Mouse (Mus musculus): Measurements from ENCODE around the gene Sik2. TPM values are rescaled to one million over a fixed set of nuclear protein-coding genes. Genes with fewer than 3 reads are reported as not detected.
A peak's percentile ranks its signal among the peaks of the same experiment; 100 is the strongest.

Sik2 gene
- polyA plus RNA-seq, 1 experiment from 2014 or later, result 9.2 TPM

DNA sequence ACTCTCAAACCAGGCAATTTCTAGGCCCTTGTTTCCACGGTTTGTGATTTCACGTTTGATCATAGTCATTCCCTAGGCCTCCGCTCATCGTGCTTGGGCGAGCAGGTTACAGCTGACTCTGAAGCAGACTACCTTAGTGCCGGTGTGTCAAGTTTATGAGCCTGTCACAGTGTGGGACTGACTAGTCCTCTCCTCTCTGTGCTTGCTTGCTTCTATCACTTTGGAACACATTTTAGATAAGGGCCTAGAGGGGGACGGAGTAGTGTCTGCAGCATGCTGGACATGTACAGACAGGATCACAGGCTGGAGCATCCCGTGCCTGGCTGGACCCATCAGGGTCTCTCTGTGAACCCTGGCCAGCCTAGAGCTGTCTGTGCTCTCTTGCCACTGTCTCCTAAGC lies 154.5 kb downstream of the Sik2 start:
- H3K4me3 ChIP-seq (ENCODE audit: low read depth, low read length), result no peak overlapping the region
- no peaks in the 10 kb centered on the region for H3K27me3 ChIP-seq (replicated peaks; ENCODE audit: control insufficient read depth, insufficient read depth, low read length)
- H3K4me1 ChIP-seq (replicated peaks; ENCODE audit: control insufficient read depth, insufficient read depth, low read length), result 0 out of 2 replicates have a peak, but pooled peaks cover 7% of the 10 kb centered on the region
- no peaks in the 10 kb centered on the region for H3K9me3 ChIP-seq (ENCODE audit: control insufficient read depth)
- H3K36me3 ChIP-seq (ENCODE audit: control insufficient read depth, insufficient read depth), result no peaks in the 10 kb centered on the region
- no peak for TF ChIP-seq CTCF (IDR thresholded peaks at IDR 0.05; ENCODE audit: low read depth)
- 44% methylated on average over 8 of the region's 8 CpGs for WGBS
- peak overlapping the region; percentile 15; the same call in 1 of the 2 replicates for H3K27ac ChIP-seq (ENCODE audit: low read depth, low read length)
- H3K9ac ChIP-seq (ENCODE audit: low read depth, low read length), result no peak overlapping the region
- ATAC-seq, result no peak
- H3K4me2 ChIP-seq (replicated peaks; ENCODE audit: low read depth), result peak overlapping the region; percentile 6

DNA sequence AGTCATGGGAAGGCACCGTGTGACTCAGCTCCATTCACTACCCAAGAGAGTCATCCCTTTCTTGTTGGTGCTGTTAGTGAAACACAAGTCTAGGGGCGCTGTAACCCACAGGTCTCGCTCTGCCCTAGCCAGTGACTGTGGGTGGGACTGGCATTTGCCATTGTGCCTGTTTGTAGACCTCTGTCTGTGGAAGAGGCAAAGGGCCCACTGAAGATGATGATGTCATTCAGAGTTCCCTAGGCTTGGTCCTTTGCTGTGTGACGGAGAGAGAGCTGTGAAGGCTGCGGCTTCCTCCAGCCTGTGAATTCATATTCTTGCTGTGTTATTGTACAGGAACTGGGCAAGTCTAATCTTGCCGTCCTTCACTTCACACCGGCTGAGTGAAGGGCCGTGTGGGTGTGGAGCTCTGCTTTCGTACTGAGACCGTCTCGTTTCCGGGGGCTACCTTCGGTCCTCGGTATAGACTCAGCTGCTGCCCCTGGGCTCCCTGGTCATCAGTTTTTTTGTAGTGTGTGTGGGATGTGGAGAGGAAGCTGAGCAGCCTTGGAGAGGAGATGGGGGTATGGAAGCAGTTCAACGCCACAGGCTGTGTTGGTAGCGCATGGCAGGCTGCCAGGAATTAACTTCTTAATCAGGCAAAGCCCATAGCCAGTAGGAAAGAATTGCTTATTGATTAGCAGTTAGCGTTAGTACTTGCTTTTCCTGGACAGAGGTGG lies 156.1 kb downstream of the Sik2 start:
- no peak overlapping the region for H3K4me3 ChIP-seq (ENCODE audit: low read depth, low read length)
- H3K36me3 ChIP-seq (ENCODE audit: control insufficient read depth, insufficient read depth), result no peaks in the 10 kb centered on the region
- 61% methylated on average over 17 of the region's 17 CpGs for WGBS
- no peak overlapping the region; the same call in 1 of the 2 replicates for H3K4me2 ChIP-seq (replicated peaks; ENCODE audit: low read depth)
- 0 out of 2 replicates have a peak, but pooled peaks cover 7% of the 10 kb centered on the region for H3K4me1 ChIP-seq (replicated peaks; ENCODE audit: control insufficient read depth, insufficient read depth, low read length)
- ATAC-seq, result no peak
- TF ChIP-seq CTCF (IDR thresholded peaks at IDR 0.05; ENCODE audit: low read depth), result 0 out of 2 replicates have a peak, but pooled peaks have one; percentile 9
- no peak overlapping the region for H3K27ac ChIP-seq (ENCODE audit: low read depth, low read length)
- H3K9ac ChIP-seq (ENCODE audit: low read depth, low read length), result no peak overlapping the region
- H3K27me3 ChIP-seq (replicated peaks; ENCODE audit: control insufficient read depth, insufficient read depth, low read length), result no peaks in the 10 kb centered on the region
- H3K9me3 ChIP-seq (ENCODE audit: control insufficient read depth), result no peaks in the 10 kb centered on the region

DNA sequence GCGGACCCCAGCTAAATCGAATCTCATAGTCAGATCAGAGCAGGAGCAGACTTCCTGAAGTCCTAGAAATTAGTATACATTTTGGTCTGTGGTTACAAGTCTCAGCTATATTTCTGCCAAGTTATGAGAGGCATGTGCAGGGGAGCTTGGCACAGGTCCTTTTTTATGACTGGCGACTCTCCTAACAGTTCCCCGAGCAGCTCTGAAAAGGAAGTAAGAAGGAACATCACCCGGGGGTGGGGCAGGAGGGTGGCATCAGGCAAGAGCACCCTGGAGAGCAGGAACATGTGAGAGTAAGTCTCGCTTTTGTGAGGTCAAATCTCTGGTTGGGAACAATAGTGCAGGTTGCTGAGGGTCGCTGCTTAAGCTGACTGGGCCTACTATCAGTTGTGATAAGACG lies 158.2 kb downstream of the Sik2 start:
- Histone ChIP-seq H3K36me3 (ENCODE audit: control insufficient read depth, insufficient read depth) (no peaks in the 10 kb centered on the region), H3K9me3 (ENCODE audit: control insufficient read depth) (no peaks in the 10 kb centered on the region), H3K4me3 (ENCODE audit: low read depth, low read length) (no peak overlapping the region), H3K9ac (ENCODE audit: low read depth, low read length) (no peak overlapping the region), H3K27me3 (replicated peaks; ENCODE audit: control insufficient read depth, insufficient read depth, low read length) (no peaks in the 10 kb centered on the region), H3K4me2 (replicated peaks; ENCODE audit: low read depth) (peak overlapping the region; percentile 51), H3K4me1 (replicated peaks; ENCODE audit: control insufficient read depth, insufficient read depth, low read length) (0 out of 2 replicates have a peak, but pooled peaks cover 13% of the 10 kb centered on the region), H3K27ac (ENCODE audit: low read depth, low read length) (no peak overlapping the region)
- TF ChIP-seq CTCF (IDR thresholded peaks at IDR 0.05; ENCODE audit: low read depth), result no peak
- 22% methylated on average over 8 of the region's 8 CpGs for whole genome bisulfite sequencing
- ATAC-seq, result no peak

DNA sequence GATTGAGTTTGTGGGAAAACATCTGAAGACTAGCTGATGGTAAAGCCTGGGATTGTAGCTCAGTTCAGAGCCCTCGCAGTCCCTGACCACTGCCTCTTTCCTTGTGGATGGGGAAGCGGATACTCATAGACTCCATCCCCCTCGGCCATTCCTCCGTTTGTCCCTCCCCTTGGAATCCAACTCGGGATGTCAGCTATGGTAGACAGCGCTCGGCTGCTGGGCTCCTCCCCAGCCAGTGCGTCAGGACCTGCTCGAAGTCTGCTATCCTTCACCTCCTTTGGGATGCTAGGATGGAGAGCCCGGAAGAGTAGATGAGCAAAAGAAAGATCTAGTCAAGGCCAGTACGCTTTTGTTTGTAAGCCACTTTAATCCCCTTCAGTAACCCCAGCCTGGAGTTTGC lies 158.6 kb downstream of the Sik2 start:
- Histone ChIP-seq H3K27ac (ENCODE audit: low read depth, low read length) (no peak overlapping the region), H3K36me3 (ENCODE audit: control insufficient read depth, insufficient read depth) (no peaks in the 10 kb centered on the region), H3K4me3 (ENCODE audit: low read depth, low read length) (peak overlapping the region; percentile 6; the same call in 1 of the 2 replicates), H3K27me3 (replicated peaks; ENCODE audit: control insufficient read depth, insufficient read depth, low read length) (no peaks in the 10 kb centered on the region), H3K4me1 (replicated peaks; ENCODE audit: control insufficient read depth, insufficient read depth, low read length) (0 out of 2 replicates have a peak, but pooled peaks cover 16% of the 10 kb centered on the region), H3K9ac (ENCODE audit: low read depth, low read length) (no peak overlapping the region), H3K9me3 (ENCODE audit: control insufficient read depth) (no peaks in the 10 kb centered on the region), H3K4me2 (replicated peaks; ENCODE audit: low read depth) (peak overlapping the region; percentile 51)
- no peak for TF ChIP-seq CTCF (IDR thresholded peaks at IDR 0.05; ENCODE audit: low read depth)
- no peak for ATAC-seq
- WGBS, result 14% methylated on average over 11 of the region's 11 CpGs

DNA sequence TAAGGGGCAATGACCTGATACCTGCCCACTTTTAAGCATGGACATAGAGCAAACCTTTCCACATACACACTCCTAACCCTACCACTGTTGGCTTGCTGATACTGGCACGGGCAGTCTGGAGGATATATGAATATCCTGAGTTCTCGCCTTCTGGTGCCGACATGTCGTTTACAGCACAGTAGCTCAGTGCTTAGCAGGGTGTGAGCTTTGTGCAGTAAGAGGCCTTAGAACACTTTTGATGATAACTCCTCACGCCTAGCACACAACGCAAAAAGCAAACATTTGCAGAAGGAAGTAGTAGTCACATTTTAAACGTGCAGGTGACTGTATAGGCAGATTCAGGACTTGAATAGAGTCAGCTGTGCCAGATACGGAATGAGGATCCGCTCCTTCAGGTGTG lies 159.1 kb downstream of the Sik2 start:
- TF ChIP-seq CTCF (IDR thresholded peaks at IDR 0.05; ENCODE audit: low read depth), result no peak
- 29% methylated on average over 9 of the region's 9 CpGs for WGBS
- ATAC-seq, result peak; percentile 16
- H3K27me3 ChIP-seq (replicated peaks; ENCODE audit: control insufficient read depth, insufficient read depth, low read length), result no peaks in the 10 kb centered on the region
- H3K4me1 ChIP-seq (replicated peaks; ENCODE audit: control insufficient read depth, insufficient read depth, low read length), result 0 out of 2 replicates have a peak, but pooled peaks cover 16% of the 10 kb centered on the region
- peak overlapping the region; percentile 46; the same call in 1 of the 2 replicates for H3K27ac ChIP-seq (ENCODE audit: low read depth, low read length)
- peak overlapping the region; percentile 6; the same call in 1 of the 2 replicates for H3K4me3 ChIP-seq (ENCODE audit: low read depth, low read length)
- H3K9me3 ChIP-seq (ENCODE audit: control insufficient read depth), result no peaks in the 10 kb centered on the region
- no peaks in the 10 kb centered on the region for H3K36me3 ChIP-seq (ENCODE audit: control insufficient read depth, insufficient read depth)
- H3K9ac ChIP-seq (ENCODE audit: low read depth, low read length), result no peak overlapping the region
- peak overlapping the region; percentile 51 for H3K4me2 ChIP-seq (replicated peaks; ENCODE audit: low read depth)

DNA sequence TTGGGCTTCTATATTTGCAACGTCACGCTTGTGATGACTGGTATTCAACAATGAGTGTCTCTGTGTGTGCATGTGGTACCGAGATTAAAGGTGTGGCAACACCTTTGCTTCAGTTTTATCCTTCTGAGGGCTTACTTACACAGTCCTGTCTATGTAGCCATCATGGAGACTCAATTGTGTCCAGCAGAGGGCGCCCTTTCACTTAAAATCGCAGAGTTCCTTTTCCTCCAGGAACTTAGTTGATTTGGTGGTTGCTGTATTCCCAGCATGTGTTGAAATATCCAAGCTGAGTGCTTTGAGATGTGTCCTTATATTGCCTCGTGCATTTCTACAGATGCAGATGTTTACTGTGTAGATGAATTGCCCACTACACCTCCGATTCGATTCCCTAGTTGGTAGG lies 159.6 kb downstream of the Sik2 start:
- no peak overlapping the region for H3K9ac ChIP-seq (ENCODE audit: low read depth, low read length)
- 0 out of 2 replicates have a peak, but pooled peaks cover 16% of the 10 kb centered on the region for H3K4me1 ChIP-seq (replicated peaks; ENCODE audit: control insufficient read depth, insufficient read depth, low read length)
- peak overlapping the region; percentile 80 for H3K27ac ChIP-seq (ENCODE audit: low read depth, low read length)
- H3K9me3 ChIP-seq (ENCODE audit: control insufficient read depth), result no peaks in the 10 kb centered on the region
- TF ChIP-seq CTCF (IDR thresholded peaks at IDR 0.05; ENCODE audit: low read depth), result peak; percentile 93
- ATAC-seq, result peak; percentile 73
- H3K4me2 ChIP-seq (replicated peaks; ENCODE audit: low read depth), result peak overlapping the region; percentile 51
- 8% methylated on average over 8 of the region's 8 CpGs for WGBS
- H3K27me3 ChIP-seq (replicated peaks; ENCODE audit: control insufficient read depth, insufficient read depth, low read length), result no peaks in the 10 kb centered on the region
- no peak overlapping the region; the same call in 1 of the 2 replicates for H3K4me3 ChIP-seq (ENCODE audit: low read depth, low read length)
- H3K36me3 ChIP-seq (ENCODE audit: control insufficient read depth, insufficient read depth), result 0 out of 2 replicates have a peak, but pooled peaks cover 4% of the 10 kb centered on the region
